Comparison of ENCODE assay signal across 9 mouse cellular contexts in the genomic region with DNA sequence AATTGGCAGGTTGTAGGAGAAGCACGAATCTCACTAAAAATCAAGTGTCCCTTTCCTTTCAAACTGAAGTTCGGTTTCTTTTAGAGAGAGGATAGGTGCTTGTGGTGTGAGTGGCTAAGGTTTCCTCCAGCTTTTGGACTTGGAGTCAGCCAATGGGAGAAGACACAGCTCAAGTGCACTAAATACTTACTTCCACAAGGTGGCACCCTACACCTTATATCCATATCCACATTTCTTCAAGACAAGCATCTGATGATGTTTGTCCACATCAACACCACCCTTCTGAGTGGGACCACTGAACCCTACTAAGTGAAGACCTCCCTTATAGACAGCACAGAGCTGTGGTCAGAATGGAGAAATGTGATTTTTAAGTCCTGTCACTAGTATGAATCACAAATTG. TPM values are rescaled to one million over a fixed set of nuclear protein-coding genes. Genes with fewer than 3 reads are reported as not detected.
DNase-seq lines count a peak whose midpoint lies in the region; ATAC-seq lines count a peak whose summit lies in the region.
"Had no signal": no experiment of that assay in that cellular context is flagged by ENCODE, and none has a peak within 500 bp of the region (broad histone marks: within the 10 kb centered on the region; RNA-seq: fewer than 3 reads in every experiment).

No protein-coding gene starts in this region.

- H3K9me3 ChIP-seq in forebrain, embryonic 14.5 days (replicated peaks; ENCODE audit: control insufficient read depth, low read length): no peaks in the 10 kb centered on the region; the same call in 1 of the 2 replicates
- H3K9me3 ChIP-seq in forebrain, embryonic 10.5 days: peaks cover 44% of the 10 kb centered on the region; the same call in 1 of the 2 replicates
- H3K9me3 ChIP-seq in forebrain, embryonic 13.5 days (replicated peaks): peaks cover 8% of the 10 kb centered on the region; the same call in 1 of the 2 replicates
- H3K9me3 ChIP-seq: stomach, embryonic 15.5 days had no signal

- H3K4me1 ChIP-seq in forebrain, embryonic 14.5 days (ENCODE audit: control insufficient read depth, insufficient read depth, low read length): no peaks in the 10 kb centered on the region
- H3K4me1 ChIP-seq in forebrain, embryonic 10.5 days: no peaks in the 10 kb centered on the region
- H3K4me1 ChIP-seq in forebrain, embryonic 13.5 days: no peaks in the 10 kb centered on the region
- H3K4me1 ChIP-seq: stomach, embryonic 15.5 days had no signal

- peak; percentile 5 for DNase-seq in forebrain, embryonic 14.5 days (ENCODE audit: low spot score)
- DNase-seq in forebrain, embryonic 10.5 days (ENCODE audit: extremely low spot score, low spot score): no peak
- DNase-seq in right cerebral cortex, adult 18-20 months: peak; percentile 21
- DNase-seq in right cerebral cortex, postnatal 4 days: no peak
- peak; percentile 53 for DNase-seq in brain, adult 2 months (ENCODE audit: low read depth, low spot score)
- DNase-seq in kidney, postnatal 36 days: peak; percentile 26 to 28
- DNase-seq in splenic B cell, adult 2 months (ENCODE audit: low read depth, low spot score): peak; percentile 70

- 88% methylated on average over 2 of the region's 2 CpGs for WGBS in forebrain, embryonic 14.5 days
- 81% methylated on average over 2 of the region's 2 CpGs for WGBS in forebrain, embryonic 10.5 days
- WGBS in forebrain, embryonic 13.5 days: 87% methylated on average over 2 of the region's 2 CpGs

- no peak for ATAC-seq in forebrain, embryonic 14.5 days
- ATAC-seq in forebrain, embryonic 13.5 days: no peak

- H3K36me3 ChIP-seq in forebrain, embryonic 14.5 days (ENCODE audit: control insufficient read depth, insufficient read depth, low read length): no peaks in the 10 kb centered on the region
- H3K36me3 ChIP-seq in forebrain, embryonic 10.5 days (replicated peaks): peaks cover 72% of the 10 kb centered on the region
- no peaks in the 10 kb centered on the region for H3K36me3 ChIP-seq in splenic B cell, adult 2 months (ENCODE audit: control insufficient read depth, insufficient read depth, low read length, poor library complexity, severe bottlenecking)
- H3K36me3 ChIP-seq in forebrain, embryonic 13.5 days (ENCODE audit: poor library complexity, severe bottlenecking): peaks cover 25% of the 10 kb centered on the region; the same call in 1 of the 2 replicates

- H3K9ac ChIP-seq in forebrain, embryonic 14.5 days (ENCODE audit: low read length): no peak overlapping the region
- H3K9ac ChIP-seq in forebrain, embryonic 13.5 days: no peak overlapping the region
- H3K9ac ChIP-seq: stomach, embryonic 15.5 days had no signal

- no peak overlapping the region for H3K27ac ChIP-seq in forebrain, embryonic 14.5 days (ENCODE audit: low read depth, low read length)
- H3K27ac ChIP-seq in forebrain, embryonic 10.5 days: no peak overlapping the region
- H3K27ac ChIP-seq in forebrain, embryonic 13.5 days: no peak overlapping the region
- H3K27ac ChIP-seq: stomach, embryonic 15.5 days had no signal

- no peak overlapping the region for H3K4me2 ChIP-seq in forebrain, embryonic 14.5 days (ENCODE audit: low read length)
- H3K4me2 ChIP-seq in forebrain, embryonic 13.5 days: no peak overlapping the region
- H3K4me2 ChIP-seq: stomach, embryonic 15.5 days had no signal

- H3K27me3 ChIP-seq in forebrain, embryonic 14.5 days (replicated peaks; ENCODE audit: control insufficient read depth, insufficient read depth, low read length): no peaks in the 10 kb centered on the region
- H3K27me3 ChIP-seq in forebrain, embryonic 10.5 days (ENCODE audit: poor library complexity, severe bottlenecking): no peaks in the 10 kb centered on the region
- no peaks in the 10 kb centered on the region for H3K27me3 ChIP-seq in splenic B cell, adult 2 months (ENCODE audit: control insufficient read depth, insufficient read depth, low read length, poor library complexity, severe bottlenecking)
- H3K27me3 ChIP-seq in forebrain, embryonic 13.5 days: no peaks in the 10 kb centered on the region
- H3K27me3 ChIP-seq: stomach, embryonic 15.5 days had no signal

- no peak overlapping the region for H3K4me3 ChIP-seq in forebrain, embryonic 14.5 days (ENCODE audit: low read depth, low read length)
- no peak overlapping the region for H3K4me3 ChIP-seq in forebrain, embryonic 10.5 days
- no peak overlapping the region for H3K4me3 ChIP-seq in forebrain, embryonic 13.5 days
- H3K4me3 ChIP-seq: stomach, embryonic 15.5 days had no signal

RNA-seq across cellular contexts. Expression of gene A630089N07Rik, which starts 40.6 kb away (rescaled TPM):
- polyA plus RNA-seq in forebrain, embryonic 14.5 days (2014; fragmentation: Nextera tagmentation; extraction: Ambion mirVana): 12.6 and 14.4 TPM in 2 replicates
- polyA plus RNA-seq in forebrain, embryonic 10.5 days (2016; fragmentation: Nextera tagmentation; extraction: Ambion mirVana): 39.2 and 42.5 TPM in 2 replicates
- 21.7 and 23.6 TPM in 2 replicates for polyA plus RNA-seq in forebrain, embryonic 13.5 days (2015; fragmentation: Nextera tagmentation; extraction: Ambion mirVana)

RNA-seq across cellular contexts. Expression of gene B230307C23Rik, which starts 44.6 kb away (rescaled TPM):
- polyA plus RNA-seq in forebrain, embryonic 14.5 days (2014; fragmentation: Nextera tagmentation; extraction: Ambion mirVana): 27.3 and 31.0 TPM in 2 replicates
- 20.5 and 23.1 TPM in 2 replicates for polyA plus RNA-seq in forebrain, embryonic 10.5 days (2016; fragmentation: Nextera tagmentation; extraction: Ambion mirVana)
- 18.2 and 25.3 TPM in 2 replicates for polyA plus RNA-seq in forebrain, embryonic 13.5 days (2015; fragmentation: Nextera tagmentation; extraction: Ambion mirVana)

Comparison
In these comparisons a context has a peak if more than half of its experiments do, and no peak if none do; other contexts are left out.
1. DNase-seq: peak in forebrain, embryonic 14.5 days (single experiment), right cerebral cortex, adult 18-20 months (single experiment), brain, adult 2 months (single experiment), kidney, postnatal 36 days (2 of 2) and splenic B cell, adult 2 months (single experiment); none in forebrain, embryonic 10.5 days (single experiment) and right cerebral cortex, postnatal 4 days (single experiment).